Mouse (Mus musculus) ES-E14 (cell line): ENCODE results near the gene Olfr638.

ENCODE experiments used
- HCFC1 ChIP-seq: IDR thresholded peaks from 2 replicates; pipeline ENCODE4 v1.6.1; 2012; ENCODE audit warnings: low read length, inconsistent platforms, borderline replicate concordance; ENCODE audit not compliant: insufficient read depth
- ZC3H11A ChIP-seq: IDR thresholded peaks from 2 replicates; pipeline ENCODE4 v1.6.1; 2012; ENCODE audit warnings: low read depth, mild to moderate bottlenecking, inconsistent platforms, low read length, borderline replicate concordance

- TF ChIP-seq ZC3H11A (no peak), HCFC1 (no peak)
These were observed 578 bp downstream of the Olfr638 start for GRCm38 (mm10) chr7:103999124-103999523.
